Mouse (Mus musculus) bone marrow macrophage, adult 2 months (primary cell): ENCODE results near the gene Pnma1.

Experiments used
- CTCF ChIP-seq: IDR thresholded peaks from 2 replicates; pipeline ENCODE4 v1.5.1; 2012; ENCODE audit warnings: low read depth, mild to moderate bottlenecking, low read length, moderate library complexity
- POLR2A ChIP-seq: IDR thresholded peaks from 2 replicates; pipeline ENCODE4 v1.6.1; 2012; ENCODE audit warnings: mild to moderate bottlenecking, low read depth, low read length, borderline replicate concordance

GRCm38 (mm10) chr12:84176126-84176769 lies 28.0 kb upstream of the Pnma1 start:
- no peak for TF ChIP-seq POLR2A
- no peak for TF ChIP-seq CTCF
